9 mouse cellular contexts compared by ENCODE assay signal in the genomic region with DNA sequence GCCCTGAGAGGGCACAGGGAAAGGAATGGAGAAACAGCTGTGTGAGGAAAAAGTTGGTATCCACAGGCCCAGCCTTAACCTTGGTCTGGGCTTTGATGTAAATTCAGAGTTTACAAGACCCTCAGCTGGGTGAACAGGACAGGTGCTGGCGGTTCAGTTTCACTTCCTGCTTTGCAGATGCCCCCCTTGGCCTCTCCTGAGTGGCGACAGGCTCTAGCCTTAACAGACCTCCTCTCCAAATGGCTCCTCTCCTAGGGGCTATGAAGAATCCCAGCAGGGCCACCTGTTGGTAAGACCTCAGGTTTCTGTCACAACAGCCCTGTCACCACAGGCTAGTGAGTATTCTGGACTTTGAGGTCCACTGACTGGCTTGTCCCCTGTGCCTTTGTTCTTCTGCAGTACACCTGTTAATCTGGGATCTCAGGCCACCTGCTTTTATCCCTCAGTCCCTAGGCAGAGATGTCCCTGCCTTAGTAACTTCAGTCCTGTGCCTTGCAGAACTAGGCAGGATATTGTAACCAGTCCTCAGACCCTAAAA. TPM values are rescaled to one million over a fixed set of nuclear protein-coding genes. Genes with fewer than 3 reads are reported as not detected.
DNase-seq lines count a peak whose midpoint lies in the region; ATAC-seq and TF ChIP-seq lines count a peak whose summit lies in the region.
"Had no signal": no experiment of that assay in that cellular context is flagged by ENCODE, and none has a peak within 500 bp of the region (broad histone marks: within the 10 kb centered on the region; RNA-seq: fewer than 3 reads in every experiment).

No protein-coding gene starts in this region.

- H3K4me1 ChIP-seq in heart, embryonic 12.5 days (replicated peaks): peaks cover 19% of the 10 kb centered on the region
- peaks cover 16% of the 10 kb centered on the region for H3K4me1 ChIP-seq in forebrain, embryonic 12.5 days
- H3K4me1 ChIP-seq in liver, embryonic 13.5 days (replicated peaks): peaks cover 37% of the 10 kb centered on the region

- ATAC-seq in heart, embryonic 12.5 days (ENCODE audit: insufficient number of reproducible peaks, low FRiP score): no peak
- ATAC-seq in forebrain, embryonic 12.5 days (ENCODE audit: low FRiP score): no peak
- no peak for ATAC-seq in liver, embryonic 13.5 days (ENCODE audit: low read depth)

- H3K4me3 ChIP-seq in heart, embryonic 12.5 days: no peak overlapping the region
- no peak overlapping the region for H3K4me3 ChIP-seq in forebrain, embryonic 12.5 days (replicated peaks)
- H3K4me3 ChIP-seq in liver, embryonic 13.5 days (replicated peaks): no peak overlapping the region
- no peak overlapping the region for H3K4me3 ChIP-seq in gastrocnemius, adult 2 months

- peaks cover 23% of the 10 kb centered on the region for H3K36me3 ChIP-seq in heart, embryonic 12.5 days
- peaks cover 22% of the 10 kb centered on the region for H3K36me3 ChIP-seq in forebrain, embryonic 12.5 days (replicated peaks)
- H3K36me3 ChIP-seq in liver, embryonic 13.5 days: peaks cover 28% of the 10 kb centered on the region

- 31% methylated on average over 2 of the region's 2 CpGs for WGBS in heart, embryonic 12.5 days
- WGBS in forebrain, embryonic 12.5 days: 65% methylated on average over 2 of the region's 2 CpGs
- WGBS in liver, embryonic 13.5 days (ENCODE audit: insufficient replicate concordance): 46% methylated on average over 2 of the region's 2 CpGs

- no peak for TF ChIP-seq CTCF in gastrocnemius, adult 2 months (IDR thresholded peaks at IDR 0.05)

- H3K27ac ChIP-seq in heart, embryonic 12.5 days (ENCODE audit: poor library complexity, severe bottlenecking): no peak overlapping the region
- H3K27ac ChIP-seq in forebrain, embryonic 12.5 days: 0 out of 2 replicates have a peak overlapping the region, but pooled peaks have one; percentile 2
- peak overlapping the region; percentile 90 for H3K27ac ChIP-seq in liver, embryonic 13.5 days
- no peak overlapping the region for H3K27ac ChIP-seq in gastrocnemius, adult 2 months

- DNase-seq in heart, postnatal 14 days: no peak
- peak; percentile 58 to 61 for DNase-seq in B cell, adult 2 months
- no peak for DNase-seq in liver, embryonic 13.5 days
- DNase-seq in embryo, embryonic 10 days (ENCODE audit: low spot score): no peak
- DNase-seq in layer of hippocampus, adult 9-10 months (ENCODE audit: low spot score): no peak
- DNase-seq in gastrocnemius, adult 2 months: no peak

- peak overlapping the region; percentile 97; the same call in 1 of the 2 replicates for H3K9ac ChIP-seq in heart, embryonic 12.5 days
- peak overlapping the region; percentile 44 for H3K9ac ChIP-seq in forebrain, embryonic 12.5 days
- peak overlapping the region; percentile 86 for H3K9ac ChIP-seq in liver, embryonic 13.5 days

- intact Hi-C loops in heart, postnatal 14 days (cut with DNase I): loop anchor here (2.0 to 10.0 kb wide), 2 partner anchors 66 to 586 kb away; partner anchors contain the start of genes Ano8 and Gtpbp3
- intact Hi-C loops in gastrocnemius, adult 2 months (cut with DNase I): loop anchor here (2.0 kb wide), 1 partner anchor 66 kb away; no protein-coding TSS in a partner anchor

- H3K27me3 ChIP-seq in heart, embryonic 12.5 days (replicated peaks): peaks cover 18% of the 10 kb centered on the region
- H3K27me3 ChIP-seq in forebrain, embryonic 12.5 days: peaks cover 33% of the 10 kb centered on the region
- H3K27me3 ChIP-seq in liver, embryonic 13.5 days: peaks cover 7% of the 10 kb centered on the region

- H3K9me3 ChIP-seq in heart, embryonic 12.5 days (replicated peaks): no peaks in the 10 kb centered on the region
- no peaks in the 10 kb centered on the region for H3K9me3 ChIP-seq in forebrain, embryonic 12.5 days
- H3K9me3 ChIP-seq in liver, embryonic 13.5 days (replicated peaks): no peaks in the 10 kb centered on the region

- no peak overlapping the region for H3K4me2 ChIP-seq in heart, embryonic 12.5 days
- H3K4me2 ChIP-seq in forebrain, embryonic 12.5 days: peak overlapping the region; percentile 65; the same call in 1 of the 2 replicates
- peak overlapping the region; percentile 83 for H3K4me2 ChIP-seq in liver, embryonic 13.5 days

RNA-seq across cellular contexts. Expression of gene Rpl18a, which starts 1.5 kb away (rescaled TPM):
- polyA plus RNA-seq in heart, embryonic 12.5 days (2016; fragmentation: Nextera tagmentation; extraction: Ambion mirVana): 2,379 and 2,528 TPM in 2 replicates
- total RNA-seq in heart, postnatal 14 days (2021): 100 to 1,000 TPM; 901 to 988 TPM
- polyA plus RNA-seq in forebrain, embryonic 12.5 days (2016; fragmentation: Nextera tagmentation; extraction: Ambion mirVana): 2,624 and 2,770 TPM in 2 replicates
- polyA plus RNA-seq in liver, embryonic 13.5 days (2015; fragmentation: Nextera tagmentation; extraction: Ambion mirVana): 2,606 and 3,100 TPM in 2 replicates
- 1,000 to 10,000 TPM in 1 of 2 experiments, 100 to 1,000 TPM in 1; 932 to 1,039 TPM for total RNA-seq in gastrocnemius, adult 2 months (2021)

RNA-seq across cellular contexts. Expression of gene Slc5a5, which starts 6.2 kb away (rescaled TPM):
- 0.11 TPM in 1 of 2 replicates, not detected in the other for polyA plus RNA-seq in heart, embryonic 12.5 days (2016; fragmentation: Nextera tagmentation; extraction: Ambion mirVana)
- under 1 TPM in 1 of 2 experiments, not detected in 1; 0.07 TPM for total RNA-seq in heart, postnatal 14 days (2021)
- polyA plus RNA-seq in forebrain, embryonic 12.5 days (2016; fragmentation: Nextera tagmentation; extraction: Ambion mirVana): 0.49 and 0.67 TPM in 2 replicates
- polyA plus RNA-seq in liver, embryonic 13.5 days (2015; fragmentation: Nextera tagmentation; extraction: Ambion mirVana): 0.03 TPM in 2 replicates
- not detected for total RNA-seq in gastrocnemius, adult 2 months (2021)
- total RNA-seq: neutrophil, adult 5-6 weeks had no signal

RNA-seq across cellular contexts. Expression of gene Map1s, which starts 7.0 kb away (rescaled TPM):
- 37.7 and 41.3 TPM in 2 replicates for polyA plus RNA-seq in heart, embryonic 12.5 days (2016; fragmentation: Nextera tagmentation; extraction: Ambion mirVana)
- total RNA-seq in heart, postnatal 14 days (2021): 10 to 100 TPM; 20.5 to 24.8 TPM
- 61.4 and 61.6 TPM in 2 replicates for polyA plus RNA-seq in forebrain, embryonic 12.5 days (2016; fragmentation: Nextera tagmentation; extraction: Ambion mirVana)
- 17.7 and 19.0 TPM in 2 replicates for polyA plus RNA-seq in liver, embryonic 13.5 days (2015; fragmentation: Nextera tagmentation; extraction: Ambion mirVana)
- 10 to 100 TPM; 10.6 to 11.2 TPM for total RNA-seq in gastrocnemius, adult 2 months (2021)

RNA-seq across cellular contexts. Expression of gene Ccdc124, which starts 25.0 kb away (rescaled TPM):
- 81.8 and 87.0 TPM in 2 replicates for polyA plus RNA-seq in heart, embryonic 12.5 days (2016; fragmentation: Nextera tagmentation; extraction: Ambion mirVana)
- 10 to 100 TPM; 38.8 to 40.1 TPM for total RNA-seq in heart, postnatal 14 days (2021)
- 154 and 159 TPM in 2 replicates for polyA plus RNA-seq in forebrain, embryonic 12.5 days (2016; fragmentation: Nextera tagmentation; extraction: Ambion mirVana)
- polyA plus RNA-seq in liver, embryonic 13.5 days (2015; fragmentation: Nextera tagmentation; extraction: Ambion mirVana): 70.9 and 76.5 TPM in 2 replicates
- 10 to 100 TPM; 65.6 to 73.1 TPM for total RNA-seq in gastrocnemius, adult 2 months (2021)

RNA-seq across cellular contexts. Expression of gene Kcnn1, which starts 35.7 kb away (rescaled TPM):
- polyA plus RNA-seq in heart, embryonic 12.5 days (2016; fragmentation: Nextera tagmentation; extraction: Ambion mirVana): 1.7 and 1.8 TPM in 2 replicates
- total RNA-seq in heart, postnatal 14 days (2021): 1 to 10 TPM; 3.8 to 4.0 TPM
- 14.4 and 16.3 TPM in 2 replicates for polyA plus RNA-seq in forebrain, embryonic 12.5 days (2016; fragmentation: Nextera tagmentation; extraction: Ambion mirVana)
- 0.29 and 0.44 TPM in 2 replicates for polyA plus RNA-seq in liver, embryonic 13.5 days (2015; fragmentation: Nextera tagmentation; extraction: Ambion mirVana)
- 10 to 100 TPM; 18.1 to 21.5 TPM for total RNA-seq in gastrocnemius, adult 2 months (2021)
- total RNA-seq: neutrophil, adult 5-6 weeks had no signal

Comparison
In these comparisons a context has a peak if more than half of its experiments do, and no peak if none do; other contexts are left out.
1. H3K27ac ChIP-seq: peak in forebrain, embryonic 12.5 days (single experiment) and liver, embryonic 13.5 days (single experiment); none in heart, embryonic 12.5 days (single experiment) and gastrocnemius, adult 2 months (single experiment).
2. H3K9ac ChIP-seq: peak in every context shown above with its lines; median percentile 97 in heart, embryonic 12.5 days; 86 in liver, embryonic 13.5 days; 44 in forebrain, embryonic 12.5 days.
3. DNase-seq: peak in B cell, adult 2 months (2 of 2); none in heart, postnatal 14 days (0 of 2), liver, embryonic 13.5 days (single experiment), embryo, embryonic 10 days (single experiment), layer of hippocampus, adult 9-10 months (single experiment) and gastrocnemius, adult 2 months (single experiment).